15 mouse cellular contexts compared by ENCODE assay signal in genomic region chr9:70673656-70674055, GRCm38 (mm10). TPM values are rescaled to one million over a fixed set of nuclear protein-coding genes. Genes with fewer than 3 reads are reported as not detected.
"Had no signal": no experiment of that assay in that cellular context is flagged by ENCODE, and none has a peak within 500 bp of the region (broad histone marks: within the 10 kb centered on the region; RNA-seq: fewer than 3 reads in every experiment).

No protein-coding gene starts in this region.

- H3K9me3 ChIP-seq: kidney, embryonic 15.5 days; limb, embryonic 15.5 days; megakaryocyte, embryonic 14.5 days; midbrain, embryonic 15.5 days; neural tube, embryonic 12.5 days had no signal

- H3K9ac ChIP-seq: kidney, embryonic 15.5 days; limb, embryonic 15.5 days; lung, embryonic 14.5 days; midbrain, embryonic 15.5 days; neural tube, embryonic 12.5 days had no signal

- DNase-seq: kidney, adult 2 months; kidney, postnatal 14 days; layer of hippocampus, postnatal 36 days; lung, embryonic 14.5 days; lung, postnatal 10 days; lung, postnatal 4 days; thymus, postnatal 4 days had no signal

- H3K4me1 ChIP-seq: midbrain, embryonic 15.5 days; neural tube, embryonic 12.5 days had no signal

- H3K27ac ChIP-seq: kidney, embryonic 15.5 days; limb, embryonic 15.5 days; midbrain, embryonic 15.5 days; neural tube, embryonic 12.5 days had no signal

- ATAC-seq: intestine, embryonic 16.5 days; midbrain, embryonic 15.5 days had no signal

- H3K4me3 ChIP-seq: kidney, embryonic 15.5 days; limb, embryonic 15.5 days; megakaryocyte, embryonic 14.5 days; midbrain, embryonic 15.5 days; neural tube, embryonic 12.5 days had no signal

- H3K36me3 ChIP-seq: kidney, embryonic 15.5 days; limb, embryonic 15.5 days; midbrain, embryonic 15.5 days; neural tube, embryonic 12.5 days had no signal

- H3K27me3 ChIP-seq: kidney, embryonic 15.5 days; limb, embryonic 15.5 days; megakaryocyte, embryonic 14.5 days; midbrain, embryonic 15.5 days; neural tube, embryonic 12.5 days had no signal

- H3K4me2 ChIP-seq: kidney, embryonic 15.5 days; limb, embryonic 15.5 days; lung, embryonic 14.5 days; midbrain, embryonic 11.5 days; midbrain, embryonic 15.5 days; neural tube, embryonic 12.5 days had no signal

RNA-seq across cellular contexts. Expression of gene Gm10642, which starts 17.6 kb away (rescaled TPM):
- total RNA-seq: monocyte, adult 5-6 weeks had no signal
